Mouse (Mus musculus) myocyte (in vitro differentiated cells): ENCODE measurements around the gene Ppp2r2c.

ENCODE experiments used
- MAX ChIP-seq: IDR thresholded peaks from one replicate; pipeline ENCODE4 v1.6.1; 2011; ENCODE audit warnings: low read depth, mild to moderate bottlenecking, control low read depth
- POLR2A ChIP-seq: IDR thresholded peaks from one replicate; pipeline ENCODE4 v1.6.1; 2011; ENCODE audit warnings: low read depth, mild to moderate bottlenecking, control low read depth, moderate library complexity; ENCODE audit not compliant: insufficient read length
- POLR2AphosphoS2 ChIP-seq: IDR thresholded peaks from one replicate; pipeline ENCODE4 v1.6.1; 2011; ENCODE audit warnings: low read depth, control low read depth; ENCODE audit not compliant: insufficient read length
- TCF12 ChIP-seq: IDR thresholded peaks from one replicate; pipeline ENCODE4 v1.6.1; 2011; ENCODE audit warnings: mild to moderate bottlenecking, control low read depth; ENCODE audit not compliant: poor library complexity, insufficient read depth, severe bottlenecking
- USF1 ChIP-seq: IDR thresholded peaks from one replicate; pipeline ENCODE4 v1.6.1; 2011; ENCODE audit warnings: low read depth, mild to moderate bottlenecking, control low read depth, moderate library complexity

GRCm38 (mm10) chr5:36822907-36823306 lies 45.4 kb upstream of the Ppp2r2c start:
- TF ChIP-seq MAX (no peak), USF1 (no peak), TCF12 (no peak), POLR2A (no peak), POLR2AphosphoS2 (no peak)
